In genomic region chr13:63649058-63649647, GRCm38 (mm10) we compare ENCODE assay signal across 16 mouse cellular contexts.
"Had no signal": no experiment of that assay in that cellular context is flagged by ENCODE, and none has a peak within 500 bp of the region (broad histone marks: within the 10 kb centered on the region; RNA-seq: fewer than 3 reads in every experiment).

No protein-coding gene starts in this region.

- H3K4me1 ChIP-seq: liver, embryonic 13.5 days; midbrain, embryonic 12.5 days; midbrain, embryonic 15.5 days; neural tube, embryonic 12.5 days; neural tube, embryonic 15.5 days had no signal

- H3K9me3 ChIP-seq: liver, embryonic 13.5 days; midbrain, embryonic 12.5 days; midbrain, embryonic 15.5 days; neural tube, embryonic 12.5 days; neural tube, embryonic 15.5 days had no signal

- H3K27me3 ChIP-seq: liver, embryonic 13.5 days; midbrain, embryonic 15.5 days; neural tube, embryonic 12.5 days; neural tube, embryonic 15.5 days had no signal

- H3K9ac ChIP-seq: liver, embryonic 13.5 days; midbrain, embryonic 12.5 days; midbrain, embryonic 15.5 days; neural tube, embryonic 12.5 days; neural tube, embryonic 15.5 days had no signal

- H3K4me3 ChIP-seq: layer of hippocampus, adult 2 months; liver, embryonic 13.5 days; midbrain, embryonic 12.5 days; midbrain, embryonic 15.5 days; neural tube, embryonic 12.5 days; neural tube, embryonic 15.5 days had no signal

- H3K27ac ChIP-seq: kidney, postnatal 0 days; layer of hippocampus, adult 2 months; liver, embryonic 13.5 days; macrophage; midbrain, embryonic 12.5 days; midbrain, embryonic 15.5 days; neural tube, embryonic 12.5 days; neural tube, embryonic 15.5 days had no signal

- DNase-seq: kidney, adult 18-20 months; kidney, postnatal 25 days; layer of hippocampus, adult 9-11 months; liver, embryonic 13.5 days; lung, adult 2 months; lung, postnatal 14 days; retina, postnatal 1 day; right cerebral cortex, postnatal 25 days; thymus, postnatal 25 days had no signal

- H3K4me2 ChIP-seq: liver, embryonic 13.5 days; midbrain, embryonic 12.5 days; midbrain, embryonic 15.5 days; neural tube, embryonic 12.5 days; neural tube, embryonic 15.5 days had no signal

- H3K36me3 ChIP-seq: liver, embryonic 13.5 days; midbrain, embryonic 12.5 days; midbrain, embryonic 15.5 days; neural tube, embryonic 12.5 days; neural tube, embryonic 15.5 days had no signal

- ATAC-seq: midbrain, embryonic 15.5 days had no signal
